Mouse (Mus musculus) embryonic fibroblast, embryonic 13.5 days (primary cell): ENCODE measurements at regions not wholly inside any gene's neighbourhood (a gene's known extent, or its start where the extent isn't known, plus 50 kb on each side); places are given as distances from the start of the nearest gene placed in this dataset.

Source experiments
- CTCF ChIP-seq: IDR thresholded peaks from 2 replicates; pipeline ENCODE4 v1.5.1; 2011; ENCODE audit warnings: mild to moderate bottlenecking, control low read depth, low read length, moderate library complexity, borderline replicate concordance; ENCODE audit not compliant: insufficient read depth
- POLR2A ChIP-seq: IDR thresholded peaks from 2 replicates; pipeline ENCODE4 v1.6.1; 2011; ENCODE audit warnings: low read depth, mild to moderate bottlenecking, control low read depth, low read length, moderate library complexity

DNA sequence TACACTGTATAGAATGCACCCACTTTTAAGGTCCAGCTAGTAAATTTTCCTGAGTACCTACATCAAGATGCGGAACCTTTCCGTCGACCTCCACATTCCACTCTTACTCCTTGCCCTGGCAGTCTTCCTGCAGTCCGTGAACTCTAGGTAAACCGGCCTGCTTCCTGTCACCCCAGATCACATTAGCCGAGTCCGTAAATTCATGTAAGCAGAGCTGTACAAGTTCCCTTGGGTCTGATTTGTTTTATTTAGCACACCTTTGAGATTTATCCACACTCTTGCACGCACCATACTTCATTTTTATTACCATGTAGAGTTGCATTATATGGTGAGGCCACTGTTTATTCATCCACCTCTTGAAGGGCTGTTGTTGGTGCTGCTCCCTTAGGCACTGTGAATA lies 106.9 kb downstream of the Tmem170b start:
- TF ChIP-seq POLR2A (no peak), CTCF (no peak)
